Mouse (Mus musculus): Measurements from ENCODE around the gene Rai1. TPM values are rescaled to one million over a fixed set of nuclear protein-coding genes. Genes with fewer than 3 reads are reported as not detected.

Rai1 gene
- total and polyA plus RNA-seq, 3 experiments: 6.6 to 22.6 (median 15.4) TPM

- no peak overlapping the region for H3K27ac ChIP-seq (ENCODE audit: insufficient read depth, low read depth)
- no peak overlapping the region for H3K4me2 ChIP-seq (ENCODE audit: insufficient read depth, low read depth, poor library complexity, severe bottlenecking)
- H3K79me2 ChIP-seq (replicated peaks; ENCODE audit: control insufficient read depth, extremely low read depth, insufficient read depth, poor library complexity, severe bottlenecking): peaks cover 3% of the 10 kb centered on the region
- peaks cover 5 to 47% of the 10 kb centered on the region in 2 experiments for H3K4me1 ChIP-seq (ENCODE audit: control insufficient read depth in 1 of 2, insufficient read depth in 2 of 2)
- H3K9me3 ChIP-seq (replicated peaks; ENCODE audit: low read length): no peaks in the 10 kb centered on the region
- no peak for TF ChIP-seq MAX (IDR thresholded peaks at IDR 0.05; ENCODE audit: low read length)
- TF ChIP-seq HCFC1 (IDR thresholded peaks at IDR 0.05; ENCODE audit: low read depth, low read length): no peak
- no peak for TF ChIP-seq ELF1 (IDR thresholded peaks at IDR 0.05; ENCODE audit: low read depth, low read length)
- no peak for TF ChIP-seq ZKSCAN1 (IDR thresholded peaks at IDR 0.05; ENCODE audit: borderline replicate concordance, low read depth, low read length)
- no peak for TF ChIP-seq EP300 (IDR thresholded peaks at IDR 0.05; ENCODE audit: low read length)
- TF ChIP-seq TCF12 (IDR thresholded peaks at IDR 0.05; ENCODE audit: low read depth, low read length): no peak
- no peak for TF ChIP-seq E2F4 (IDR thresholded peaks at IDR 0.05; ENCODE audit: insufficient replicate concordance, low read depth, low read length)
- H3K9ac ChIP-seq (ENCODE audit: insufficient read depth, low read depth): no peak overlapping the region
- H3K27me3 ChIP-seq (replicated peaks): no peaks in the 10 kb centered on the region
- dilution Hi-C loops (cut with MboI; ENCODE audit: extremely low pct_ligation_motif_present, extremely low pct_unique_long_range_greater_than_20kb, low sequenced_read_pairs): no loop called here
- DNase-seq (ENCODE audit: extremely low read depth): no peak
- peaks cover 0 to 26% of the 10 kb centered on the region in 2 experiments for H3K36me3 ChIP-seq (replicated peaks in 1 of 2; ENCODE audit: control insufficient read depth in 1 of 2, insufficient read depth in 1 of 2, low read length in 1 of 2)
- H3K4me3 ChIP-seq (replicated peaks in 1 of 3; ENCODE audit: low read depth in 2 of 3, low read length in 2 of 3, poor library complexity in 1 of 3): no peak overlapping the region
- in situ Hi-C loops (cut with MboI; ENCODE audit: low pct_ligation_motif_present, low pct_unique_long_range_greater_than_20kb, low sequenced_read_pairs): no loop called here
These were observed 15.9 kb downstream of the Rai1 start for GRCm38 (mm10) chr11:60120586-60121262.

GRCm38 (mm10) chr11:60122611-60123010 lies 17.8 kb downstream of the Rai1 start:
- dilution Hi-C loops (cut with MboI; ENCODE audit: extremely low pct_ligation_motif_present, extremely low pct_unique_long_range_greater_than_20kb, low sequenced_read_pairs): no loop called here
- Histone ChIP-seq H3K9ac (ENCODE audit: insufficient read depth, low read depth) (no peak overlapping the region), H3K27ac (ENCODE audit: insufficient read depth, low read depth) (no peak overlapping the region), H3K9me3 (replicated peaks; ENCODE audit: low read length) (no peaks in the 10 kb centered on the region), H3K27me3 (replicated peaks) (no peaks in the 10 kb centered on the region), H3K4me3 (replicated peaks in 1 of 3; ENCODE audit: low read depth in 2 of 3, low read length in 2 of 3, poor library complexity in 1 of 3) (no peak overlapping the region), H3K36me3 (replicated peaks in 1 of 2; ENCODE audit: control insufficient read depth in 1 of 2, insufficient read depth in 1 of 2, low read length in 1 of 2) (peaks cover 0 to 20% of the 10 kb centered on the region in 2 experiments), H3K4me2 (ENCODE audit: insufficient read depth, low read depth, poor library complexity, severe bottlenecking) (no peak overlapping the region), H3K4me1 (ENCODE audit: control insufficient read depth in 1 of 2, insufficient read depth in 2 of 2) (peaks cover 5 to 49% of the 10 kb centered on the region in 2 experiments), H3K79me2 (replicated peaks; ENCODE audit: control insufficient read depth, extremely low read depth, insufficient read depth, poor library complexity, severe bottlenecking) (peaks cover 3% of the 10 kb centered on the region)
- in situ Hi-C loops (cut with MboI; ENCODE audit: low pct_ligation_motif_present, low pct_unique_long_range_greater_than_20kb, low sequenced_read_pairs): no loop called here
- no peak for TF ChIP-seq GABPA (IDR thresholded peaks at IDR 0.05; ENCODE audit: insufficient replicate concordance, low read depth, low read length)
- no peak for TF ChIP-seq BHLHE40 (IDR thresholded peaks at IDR 0.05; ENCODE audit: low read depth, low read length)
- TF ChIP-seq MYC (IDR thresholded peaks at IDR 0.05; ENCODE audit: low read depth, low read length): no peak
- no peak for TF ChIP-seq POLR2AphosphoS2 (IDR thresholded peaks at IDR 0.05; ENCODE audit: low read depth, low read length)
- TF ChIP-seq MXI1 (IDR thresholded peaks at IDR 0.05; ENCODE audit: low read depth, low read length): no peak
- TF ChIP-seq MEF2A (IDR thresholded peaks at IDR 0.05; ENCODE audit: borderline replicate concordance, low read depth, low read length): no peak
- TF ChIP-seq RCOR1 (conservative IDR thresholded peaks at IDR 0.05; ENCODE audit: low read depth, low read length): no peak
- TF ChIP-seq JUN (IDR thresholded peaks at IDR 0.05; ENCODE audit: insufficient read depth, low read depth, low read length): no peak
- no peak for TF ChIP-seq HCFC1 (IDR thresholded peaks at IDR 0.05; ENCODE audit: low read depth, low read length)
- TF ChIP-seq SMC3 (IDR thresholded peaks at IDR 0.05; ENCODE audit: low read depth, low read length): no peak
- TF ChIP-seq USF1 (IDR thresholded peaks at IDR 0.05; ENCODE audit: low read depth, low read length): no peak
- TF ChIP-seq NRF1 (IDR thresholded peaks at IDR 0.05; ENCODE audit: low read depth, low read length): no peak
- TF ChIP-seq TBP (conservative IDR thresholded peaks at IDR 0.05; ENCODE audit: low read depth, low read length): no peak
- TF ChIP-seq CHD1 (IDR thresholded peaks at IDR 0.05; ENCODE audit: low read depth, low read length): no peak
- TF ChIP-seq TCF12 (IDR thresholded peaks at IDR 0.05; ENCODE audit: low read depth, low read length): no peak
- no peak for TF ChIP-seq ZKSCAN1 (IDR thresholded peaks at IDR 0.05; ENCODE audit: borderline replicate concordance, low read depth, low read length)
- no peak for TF ChIP-seq NELFE (IDR thresholded peaks at IDR 0.05; ENCODE audit: low read depth, low read length)
- TF ChIP-seq MAZ (IDR thresholded peaks at IDR 0.05; ENCODE audit: low read depth, low read length): no peak
- no peak for DNase-seq (ENCODE audit: extremely low read depth)

Measured in CH12.LX (cell line).